Mouse (Mus musculus): Measurements from ENCODE around the gene Bcl3. TPM values are rescaled to one million over a fixed set of nuclear protein-coding genes. Genes with fewer than 3 reads are reported as not detected.
A peak's percentile ranks its signal among the peaks of the same experiment; 100 is the strongest.

The Bcl3 gene
- polyA plus RNA-seq, 1 experiment from 2014 or later = 1.4 TPM

- Histone ChIP-seq H3K9me3 (replicated peaks) (peaks cover 4% of the 10 kb centered on the region; the same call in 1 of the 2 replicates), H3K36me3 (no peaks in the 10 kb centered on the region), H3K27ac (ENCODE audit: poor library complexity, severe bottlenecking) (no peak overlapping the region), H3K9ac (no peak overlapping the region), H3K27me3 (replicated peaks) (no peaks in the 10 kb centered on the region), H3K4me2 (no peak overlapping the region), H3K4me3 (no peak overlapping the region), H3K4me1 (replicated peaks) (no peaks in the 10 kb centered on the region)
- ATAC-seq (ENCODE audit: insufficient number of reproducible peaks, low FRiP score) = no peak
- WGBS = 88% methylated on average over 4 of the region's 4 CpGs
These were observed 39.9 kb downstream of the Bcl3 start for GRCm38 (mm10) chr7:19782645-19783044.

- H3K27me3 ChIP-seq (replicated peaks) = no peaks in the 10 kb centered on the region
- H3K4me1 ChIP-seq (replicated peaks) = no peaks in the 10 kb centered on the region
- no peak overlapping the region for H3K4me3 ChIP-seq
- ATAC-seq (ENCODE audit: insufficient number of reproducible peaks, low FRiP score) = no peak
- H3K27ac ChIP-seq (ENCODE audit: poor library complexity, severe bottlenecking) = no peak overlapping the region
- H3K36me3 ChIP-seq = no peaks in the 10 kb centered on the region
- H3K4me2 ChIP-seq = no peak overlapping the region
- WGBS = 85% methylated on average over 7 of the region's 7 CpGs
- peaks cover 4% of the 10 kb centered on the region; the same call in 1 of the 2 replicates for H3K9me3 ChIP-seq (replicated peaks)
- no peak overlapping the region for H3K9ac ChIP-seq
These were observed 40.8 kb downstream of the Bcl3 start for GRCm38 (mm10) chr7:19781741-19782140.

DNA sequence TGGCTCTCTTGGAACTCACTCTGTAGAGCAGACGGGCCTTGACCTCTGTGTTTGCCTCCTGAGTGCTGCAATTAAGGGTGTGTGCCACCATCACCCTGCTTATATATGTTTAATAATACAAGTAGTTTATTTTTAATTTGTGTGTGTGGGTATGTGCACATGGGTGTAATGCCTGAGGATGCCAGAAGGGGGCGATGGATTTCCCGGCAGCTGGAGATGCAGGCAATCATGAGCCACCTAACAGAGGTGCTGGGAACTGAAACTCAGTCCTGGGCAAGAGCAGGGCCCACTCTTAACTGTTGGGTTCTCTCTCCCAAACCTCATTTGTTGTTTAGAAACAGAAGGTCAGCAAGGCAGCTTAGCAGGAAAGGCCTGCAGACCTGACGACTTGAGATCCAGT, 42.7 kb downstream of the Bcl3 start:
- H3K4me3 ChIP-seq = no peak overlapping the region
- H3K9ac ChIP-seq = no peak overlapping the region
- WGBS = 71% methylated on average over 4 of the region's 4 CpGs
- no peak overlapping the region for H3K27ac ChIP-seq (ENCODE audit: poor library complexity, severe bottlenecking)
- ATAC-seq (ENCODE audit: insufficient number of reproducible peaks, low FRiP score) = no peak
- H3K27me3 ChIP-seq (replicated peaks) = no peaks in the 10 kb centered on the region
- peaks cover 4% of the 10 kb centered on the region; the same call in 1 of the 2 replicates for H3K9me3 ChIP-seq (replicated peaks)
- no peaks in the 10 kb centered on the region for H3K4me1 ChIP-seq (replicated peaks)
- H3K36me3 ChIP-seq = no peaks in the 10 kb centered on the region
- H3K4me2 ChIP-seq = no peak overlapping the region

- no peak overlapping the region for H3K27ac ChIP-seq (ENCODE audit: poor library complexity, severe bottlenecking)
- peaks cover 4% of the 10 kb centered on the region; the same call in 1 of the 2 replicates for H3K9me3 ChIP-seq (replicated peaks)
- H3K4me2 ChIP-seq = no peak overlapping the region
- H3K4me3 ChIP-seq = no peak overlapping the region
- 85% methylated on average over 8 of the region's 8 CpGs for WGBS
- H3K4me1 ChIP-seq (replicated peaks) = no peaks in the 10 kb centered on the region
- no peaks in the 10 kb centered on the region for H3K36me3 ChIP-seq
- H3K27me3 ChIP-seq (replicated peaks) = no peaks in the 10 kb centered on the region
- no peak overlapping the region for H3K9ac ChIP-seq
- ATAC-seq (ENCODE audit: insufficient number of reproducible peaks, low FRiP score) = no peak
These were observed 43.9 kb downstream of the Bcl3 start for GRCm38 (mm10) chr7:19778645-19779044.

DNA sequence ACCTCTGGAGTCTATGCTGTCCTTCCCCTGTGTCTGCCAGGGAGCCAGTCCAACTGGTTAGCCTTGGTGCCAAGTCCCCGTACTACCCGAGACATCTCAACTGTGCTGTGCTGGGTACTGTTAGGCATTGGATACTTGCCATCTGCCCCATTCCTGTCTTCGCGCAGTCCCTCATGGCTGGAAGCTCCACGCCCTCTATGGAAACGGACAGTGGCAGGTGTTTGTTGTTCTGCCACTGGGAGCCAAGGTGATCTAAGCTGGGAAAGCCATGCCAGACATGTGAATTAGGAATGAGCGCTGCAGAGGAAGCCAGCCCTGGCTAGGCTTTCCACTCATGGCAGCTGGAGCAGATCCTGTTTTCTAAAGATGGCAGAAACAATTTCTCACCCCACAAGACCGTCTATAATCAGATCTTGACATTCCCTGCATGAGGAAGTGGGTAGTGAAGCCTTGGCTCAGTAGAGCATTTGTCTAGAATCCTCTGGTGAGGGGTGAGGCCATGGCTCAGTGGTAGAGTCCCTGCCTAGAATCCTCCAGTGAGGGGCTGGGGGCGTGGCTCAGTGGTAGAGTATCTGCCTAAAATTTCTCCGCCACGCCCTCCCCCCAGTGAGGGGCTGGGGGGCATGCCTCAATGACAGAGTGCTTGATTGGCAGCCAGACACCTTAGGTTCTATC, 45.4 kb downstream of the Bcl3 start:
- Histone ChIP-seq H3K9me3 (replicated peaks) (peaks cover 4% of the 10 kb centered on the region; the same call in 1 of the 2 replicates), H3K9ac (no peak overlapping the region), H3K4me3 (no peak overlapping the region), H3K4me2 (no peak overlapping the region), H3K4me1 (replicated peaks) (no peaks in the 10 kb centered on the region), H3K36me3 (no peaks in the 10 kb centered on the region), H3K27me3 (replicated peaks) (no peaks in the 10 kb centered on the region), H3K27ac (ENCODE audit: poor library complexity, severe bottlenecking) (no peak overlapping the region)
- no peak for ATAC-seq (ENCODE audit: insufficient number of reproducible peaks, low FRiP score)
- 83% methylated on average over 11 of the region's 11 CpGs for WGBS

- Histone ChIP-seq H3K27ac (ENCODE audit: poor library complexity, severe bottlenecking) (no peak overlapping the region), H3K4me1 (replicated peaks) (peaks cover 31% of the 10 kb centered on the region), H3K36me3 (peaks cover 9% of the 10 kb centered on the region), H3K27me3 (replicated peaks) (no peaks in the 10 kb centered on the region), H3K9ac (no peak overlapping the region), H3K9me3 (replicated peaks) (no peaks in the 10 kb centered on the region), H3K4me2 (peak overlapping the region; percentile 85), H3K4me3 (no peak overlapping the region)
- WGBS = 53% methylated on average over 4 of the region's 4 CpGs
- no peak for ATAC-seq (ENCODE audit: insufficient number of reproducible peaks, low FRiP score)
These were observed 50.9 kb downstream of the Bcl3 start for GRCm38 (mm10) chr7:19771682-19772081.

GRCm38 (mm10) chr7:19770984-19771391, 51.6 kb downstream of the Bcl3 start, which contains the start of gene Bcam:
TSS of gene Bcam (minus strand) at chr7:19771016.
- H3K9me3 ChIP-seq (replicated peaks) = no peaks in the 10 kb centered on the region
- 2% methylated on average over 9 of the region's 9 CpGs for WGBS
- peaks cover 16% of the 10 kb centered on the region for H3K36me3 ChIP-seq
- no peaks in the 10 kb centered on the region for H3K27me3 ChIP-seq (replicated peaks)
- peaks cover 31% of the 10 kb centered on the region for H3K4me1 ChIP-seq (replicated peaks)
- H3K27ac ChIP-seq (ENCODE audit: poor library complexity, severe bottlenecking) = peak within 1 kb of the TSS; percentile 62
- peak; percentile 44 for ATAC-seq (ENCODE audit: insufficient number of reproducible peaks, low FRiP score)
- H3K4me2 ChIP-seq = peak within 1 kb of the TSS; percentile 85
- H3K9ac ChIP-seq = peak within 1 kb of the TSS; percentile 83
- H3K4me3 ChIP-seq = peak within 1 kb of the TSS; percentile 71

GRCm38 (mm10) chr7:19770375-19770754, 52.2 kb downstream of the Bcl3 start:
- H3K4me1 ChIP-seq (replicated peaks) = peaks cover 31% of the 10 kb centered on the region
- H3K27me3 ChIP-seq (replicated peaks) = no peaks in the 10 kb centered on the region
- under 1% methylated on average over 28 of the region's 28 CpGs for WGBS
- H3K27ac ChIP-seq (ENCODE audit: poor library complexity, severe bottlenecking) = peak overlapping the region; percentile 62
- ATAC-seq (ENCODE audit: insufficient number of reproducible peaks, low FRiP score) = peak; percentile 85
- peaks cover 21% of the 10 kb centered on the region for H3K36me3 ChIP-seq
- H3K4me3 ChIP-seq = peak overlapping the region; percentile 71
- H3K4me2 ChIP-seq = peak overlapping the region; percentile 85
- H3K9ac ChIP-seq = peak overlapping the region; percentile 83
- no peaks in the 10 kb centered on the region for H3K9me3 ChIP-seq (replicated peaks)

GRCm38 (mm10) chr7:19769434-19770374, 52.9 kb downstream of the Bcl3 start:
- WGBS = 8% methylated on average over 16 of the region's 16 CpGs
- no peak; the same call in 1 of the 2 replicates for ATAC-seq (ENCODE audit: insufficient number of reproducible peaks, low FRiP score)
- Histone ChIP-seq H3K9me3 (replicated peaks) (no peaks in the 10 kb centered on the region), H3K4me2 (peak overlapping the region; percentile 85), H3K36me3 (peaks cover 27% of the 10 kb centered on the region), H3K4me3 (peak overlapping the region; percentile 71), H3K9ac (peak overlapping the region; percentile 83), H3K27ac (ENCODE audit: poor library complexity, severe bottlenecking) (peak overlapping the region; percentile 62), H3K4me1 (replicated peaks) (peaks cover 31% of the 10 kb centered on the region), H3K27me3 (replicated peaks) (no peaks in the 10 kb centered on the region)

DNA sequence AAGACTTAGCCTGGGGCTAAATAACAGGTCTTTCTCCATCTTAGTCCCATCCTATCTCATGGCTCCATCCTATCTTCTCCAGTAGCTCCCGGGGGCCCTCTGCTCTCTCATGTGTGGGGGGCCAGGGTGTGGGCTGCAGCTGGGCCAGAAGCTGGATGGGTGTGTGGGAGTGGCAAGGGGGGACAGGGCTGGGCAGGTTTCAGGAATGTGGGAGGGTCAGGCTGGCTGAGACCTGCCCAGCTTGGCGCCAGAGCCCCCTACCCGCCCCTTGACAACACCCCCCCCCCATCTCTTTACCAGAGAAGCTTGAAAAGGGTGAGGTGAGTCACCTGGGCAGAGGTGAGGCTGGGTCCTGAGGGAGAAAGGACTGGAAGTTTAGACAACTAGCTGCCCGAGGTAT, 53.6 kb downstream of the Bcl3 start:
- H3K4me2 ChIP-seq = peak overlapping the region; percentile 85
- ATAC-seq (ENCODE audit: insufficient number of reproducible peaks, low FRiP score) = no peak
- 19% methylated on average over 4 of the region's 4 CpGs for WGBS
- H3K27me3 ChIP-seq (replicated peaks) = no peaks in the 10 kb centered on the region
- H3K27ac ChIP-seq (ENCODE audit: poor library complexity, severe bottlenecking) = peak overlapping the region; percentile 62; the same call in 1 of the 2 replicates
- peak overlapping the region; percentile 71 for H3K4me3 ChIP-seq
- H3K4me1 ChIP-seq (replicated peaks) = peaks cover 31% of the 10 kb centered on the region
- peaks cover 33% of the 10 kb centered on the region for H3K36me3 ChIP-seq
- H3K9ac ChIP-seq = peak overlapping the region; percentile 83
- no peaks in the 10 kb centered on the region for H3K9me3 ChIP-seq (replicated peaks)

DNA sequence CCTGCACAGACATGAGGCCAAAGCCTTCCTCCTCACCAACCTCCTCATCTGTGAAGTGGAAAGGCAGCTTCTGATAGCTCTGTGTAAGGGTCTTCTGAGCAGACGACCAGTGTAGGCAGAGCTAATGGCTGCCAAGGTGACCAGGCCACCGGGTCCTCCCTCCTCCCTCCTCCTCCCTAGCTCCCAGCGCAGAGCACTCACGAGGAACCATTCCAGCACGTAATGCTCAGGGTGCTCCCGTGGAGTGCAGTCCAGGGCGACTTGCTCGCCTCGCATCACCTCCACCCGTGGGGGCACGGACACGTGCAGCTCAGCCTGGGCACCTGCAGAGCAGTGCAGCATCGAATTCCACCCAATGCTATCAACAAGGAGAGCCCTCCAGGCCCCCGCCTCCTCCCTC, 54.3 kb downstream of the Bcl3 start:
- H3K27me3 ChIP-seq (replicated peaks) = no peaks in the 10 kb centered on the region
- peak overlapping the region; percentile 71 for H3K4me3 ChIP-seq
- H3K4me1 ChIP-seq (replicated peaks) = peaks cover 34% of the 10 kb centered on the region
- H3K9ac ChIP-seq = peak overlapping the region; percentile 83
- no peak for ATAC-seq (ENCODE audit: insufficient number of reproducible peaks, low FRiP score)
- H3K27ac ChIP-seq (ENCODE audit: poor library complexity, severe bottlenecking) = peak overlapping the region; percentile 35; the same call in 1 of the 2 replicates
- peak overlapping the region; percentile 85 for H3K4me2 ChIP-seq
- peaks cover 41% of the 10 kb centered on the region for H3K36me3 ChIP-seq
- no peaks in the 10 kb centered on the region for H3K9me3 ChIP-seq (replicated peaks)
- WGBS = 52% methylated on average over 14 of the region's 14 CpGs
